Mouse (Mus musculus) heart, postnatal 0 days (tissue): ENCODE data around the gene Gm10142. TPM values are rescaled to one million over a fixed set of nuclear protein-coding genes. Genes with fewer than 3 reads are reported as not detected.
"Not testable (repeated sequence)": the region's sequence is repeated elsewhere in the genome, so short reads cannot be mapped to it uniquely, and the experiment has no call there.

ENCODE experiments used
- ATAC-seq: fragments of 200-750 bp; cut with Nextera tagmentation; 2 replicates; pipeline ENCODE4 v1.8.0; 2017; ENCODE audit warnings: low read depth, moderate number of reproducible peaks, moderate library complexity; ENCODE audit not compliant: insufficient read depth
- DNase-seq: peaks from one replicate; pipeline ENCODE4 v3.0.0-alpha.2; 2016; ENCODE audit warnings: low spot score
- H3K27ac ChIP-seq: fragments of 300-500 bp; sonication (generic); 2 replicates; pipeline ENCODE4 v1.5.1; 2014; ENCODE audit warnings: low read depth, mild to moderate bottlenecking
- H3K27me3 ChIP-seq: fragments of 300-500 bp; sonication (generic); 2 replicates; pipeline ENCODE4 v1.6.1; 2014; ENCODE audit warnings: low read length, mixed read lengths; ENCODE audit not compliant: control insufficient read depth, insufficient read depth
- H3K36me3 ChIP-seq: fragments of 300-500 bp; sonication (generic); replicated peaks from 2 replicates; pipeline ENCODE4 v1.6.1; 2014; ENCODE audit warnings: low read length, mixed read lengths; ENCODE audit not compliant: control insufficient read depth, insufficient read depth
- H3K4me1 ChIP-seq: fragments of 300-500 bp; sonication (generic); 2 replicates; pipeline ENCODE4 v1.6.1; 2014; ENCODE audit warnings: antibody characterized with exemption; ENCODE audit not compliant: control insufficient read depth, insufficient read depth
- H3K4me2 ChIP-seq: fragments of 300-500 bp; sonication (generic); 2 replicates; pipeline ENCODE4 v1.6.1; 2014; ENCODE audit warnings: low read depth, mild to moderate bottlenecking, low read length, moderate library complexity
- H3K4me3 ChIP-seq: fragments of 300-500 bp; sonication (generic); 2 replicates; pipeline ENCODE4 v1.5.1; 2014; ENCODE audit warnings: low read depth, low read length
- H3K9ac ChIP-seq: fragments of 300-500 bp; sonication (generic); replicated peaks from 2 replicates; pipeline ENCODE4 v1.6.1; 2014; ENCODE audit warnings: low read depth, low read length, mixed read lengths
- H3K9me3 ChIP-seq: fragments of 300-500 bp; sonication (generic); replicated peaks from 2 replicates; pipeline ENCODE4 v1.6.1; 2016; ENCODE audit warnings: low read length; ENCODE audit not compliant: control insufficient read depth
- CTCF ChIP-seq: IDR thresholded peaks from 2 replicates; pipeline ENCODE4 v1.5.1; 2016; ENCODE audit warnings: antibody characterized with exemption, control low read depth, low read depth
- EP300 ChIP-seq: IDR thresholded peaks from 2 replicates; pipeline ENCODE4 v1.6.1; 2016; ENCODE audit warnings: antibody characterized with exemption, low read depth
- WGBS: fragments of 180-500 bp; shearing (Covaris S2); extraction: QIAGEN DNeasy Blood & Tissue Kit; methylation state at CpG from one replicate; pipeline ENCODE4 v1.1.7; 2014; 5-methylcytosine and 5-hydroxymethylcytosine counted together
- polyA plus RNA-seq: library from polyadenylated mRNA; unstranded; fragments of >200 nt; fragmentation: Nextera tagmentation; extraction: Ambion mirVana; gene quantifications from 2 replicates; pipeline ENCODE4 v1.2.1, GENCODE M21; 2015
- total RNA-seq: library from RNA; depleted of rRNA; stranded (reverse); fragments of >200 nt; gene quantifications from 2 replicates; pipeline ENCODE4 v1.2.3, GENCODE M21; 2014; ENCODE audit warnings: low replicate concordance

Gene Gm10142
- total and polyA plus RNA-seq, 2 experiments from 2014 or later = not detected

DNA sequence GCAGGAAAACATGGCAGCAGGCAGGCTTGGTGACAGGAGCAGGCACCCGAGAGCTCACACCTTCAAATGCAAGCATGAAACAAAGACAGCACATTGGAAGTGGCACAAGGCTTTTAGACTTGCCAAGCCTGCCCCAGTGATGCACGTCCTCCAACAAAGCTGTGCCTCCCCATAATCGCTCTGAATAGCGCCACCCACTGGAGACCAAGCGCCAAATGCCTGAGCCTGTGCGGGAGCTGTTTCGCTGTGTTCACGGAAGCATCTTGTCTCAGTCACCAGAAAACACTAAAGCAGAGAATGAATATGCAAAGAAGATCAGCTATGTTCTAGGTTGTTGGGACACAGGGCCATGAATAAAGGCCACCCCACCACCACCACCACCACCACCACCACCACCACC is 9.2 kb downstream of the Gm10142 start:
- H3K4me1 ChIP-seq = no peaks in the 10 kb centered on the region
- no peak overlapping the region for H3K9ac ChIP-seq
- H3K27me3 ChIP-seq = no peaks in the 10 kb centered on the region
- H3K4me3 ChIP-seq = no peak overlapping the region
- H3K27ac ChIP-seq = no peak overlapping the region
- no peaks in the 10 kb centered on the region for H3K36me3 ChIP-seq
- ATAC-seq (no peak), DNase-seq (no peak)
- no peak overlapping the region for H3K4me2 ChIP-seq
- 65% methylated on average over 8 of the region's 8 CpGs for WGBS
- no peaks in the 10 kb centered on the region for H3K9me3 ChIP-seq
- TF ChIP-seq EP300 = no peak
- no peak for TF ChIP-seq CTCF

DNA sequence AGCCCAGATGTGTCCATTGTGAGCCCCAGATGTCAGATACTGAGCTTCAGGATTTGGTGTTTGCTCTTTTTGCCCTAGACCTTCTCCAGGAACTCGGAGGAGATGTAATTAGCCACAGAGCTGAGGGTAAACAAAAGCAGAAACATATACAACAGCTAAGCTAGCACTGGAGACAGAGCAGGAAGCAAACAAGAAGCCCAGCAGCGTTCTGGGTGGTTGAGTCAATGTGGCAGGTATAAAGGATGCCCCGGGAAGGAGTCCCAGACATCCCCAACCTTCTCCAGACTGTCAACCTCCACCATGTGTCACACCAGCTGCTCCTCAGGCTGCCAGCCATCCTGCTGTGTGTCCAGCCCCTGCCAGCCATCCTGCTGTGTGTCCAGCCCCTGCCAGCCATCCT is 10.6 kb downstream of the Gm10142 start, which contains the start of gene Gm10100:
Gene Gm10100, plus strand, starts transcription at position 301 of the 400 bp plus-strand sequence.
- Histone ChIP-seq H3K36me3 (no peaks in the 10 kb centered on the region), H3K27me3 (no peaks in the 10 kb centered on the region), H3K27ac (no peak within 1 kb of the TSS), H3K4me1 (no peaks in the 10 kb centered on the region), H3K9me3 (no peaks in the 10 kb centered on the region), H3K4me3 (no peak within 1 kb of the TSS), H3K4me2 (no peak within 1 kb of the TSS), H3K9ac (no peak within 1 kb of the TSS)
- TF ChIP-seq CTCF (no peak), EP300 (no peak)
- WGBS = 30% methylated on average over 3 of the region's 3 CpGs
- DNase-seq = no peak
- no peak for ATAC-seq

DNA sequence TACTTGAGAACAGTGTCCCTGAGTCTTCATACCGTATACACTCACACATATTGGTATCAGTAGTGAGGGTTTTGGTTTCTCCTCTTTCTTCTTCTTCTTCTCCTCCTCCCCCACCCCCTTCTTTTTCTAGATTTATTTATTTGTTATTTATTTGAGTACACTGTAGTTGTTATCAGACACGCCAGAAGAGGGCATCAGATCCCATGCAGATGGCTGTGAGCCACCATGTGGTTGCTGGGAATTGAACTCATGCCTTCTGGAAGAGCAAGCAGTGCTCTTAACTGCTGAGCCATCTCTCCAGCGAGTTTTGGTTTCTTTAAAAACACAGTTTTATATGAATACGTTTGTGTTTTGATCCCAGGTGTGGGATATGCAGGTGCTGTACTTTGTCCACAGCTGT is 12.7 kb downstream of the Gm10142 start:
- DNase-seq (no peak), ATAC-seq (no peak)
- no peaks in the 10 kb centered on the region for H3K4me1 ChIP-seq
- H3K9me3 ChIP-seq = no peaks in the 10 kb centered on the region
- H3K36me3 ChIP-seq = no peaks in the 10 kb centered on the region
- WGBS = 59% methylated on average over 4 of the region's 4 CpGs
- TF ChIP-seq EP300 = no peak
- no peak for TF ChIP-seq CTCF
- H3K27me3 ChIP-seq = no peaks in the 10 kb centered on the region
- no peak overlapping the region for H3K9ac ChIP-seq
- H3K4me3 ChIP-seq = no peak overlapping the region
- H3K4me2 ChIP-seq = no peak overlapping the region
- H3K27ac ChIP-seq = no peak overlapping the region

DNA sequence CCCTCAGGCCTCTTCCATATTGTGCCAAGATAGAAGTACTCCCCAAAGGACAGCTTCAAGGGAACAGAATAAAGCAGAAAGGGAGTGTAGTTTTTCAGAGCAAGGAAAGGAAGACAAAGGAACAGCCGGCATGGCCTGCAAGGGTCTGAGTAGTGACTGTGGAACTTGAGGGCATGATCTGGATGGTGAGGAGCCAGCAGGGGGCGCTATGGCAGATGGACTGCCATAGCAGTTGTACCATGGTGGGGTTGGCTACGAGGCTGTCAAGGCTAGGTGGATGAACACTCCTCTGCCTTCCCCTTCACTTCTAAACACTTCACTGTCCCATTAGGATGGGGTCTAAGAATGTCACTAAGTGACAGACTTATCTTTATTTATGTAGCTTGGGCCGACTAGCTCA is 13.6 kb downstream of the Gm10142 start:
- DNase-seq = no peak
- Histone ChIP-seq H3K4me2 (no peak overlapping the region), H3K4me1 (no peaks in the 10 kb centered on the region), H3K36me3 (no peaks in the 10 kb centered on the region), H3K9me3 (no peaks in the 10 kb centered on the region), H3K4me3 (no peak overlapping the region), H3K9ac (no peak overlapping the region), H3K27ac (no peak overlapping the region), H3K27me3 (no peaks in the 10 kb centered on the region)
- no peak for ATAC-seq
- 49% methylated on average over 4 of the region's 4 CpGs for WGBS
- no peak; the same call in 1 of the 2 replicates for TF ChIP-seq CTCF
- TF ChIP-seq EP300 = no peak

DNA sequence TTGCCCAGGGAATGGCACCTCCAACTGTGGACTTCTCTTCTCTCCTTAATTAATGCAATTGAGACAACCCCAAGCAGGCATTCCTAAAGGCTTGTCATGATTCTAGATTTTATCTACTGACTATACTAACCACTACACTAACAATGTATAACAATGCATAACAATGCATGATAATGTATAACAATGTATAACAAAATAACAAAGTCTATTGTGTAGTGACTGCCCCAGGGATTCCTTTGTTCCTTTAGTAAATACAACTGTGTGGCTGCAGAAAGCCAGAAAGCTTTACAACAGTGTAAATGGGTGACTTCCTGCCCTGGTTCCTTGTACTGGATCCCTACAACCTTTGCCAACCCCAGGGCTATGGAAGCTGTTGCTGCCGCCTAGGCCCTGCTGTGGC is 20.3 kb downstream of the Gm10142 start:
- H3K4me1 ChIP-seq = no peaks in the 10 kb centered on the region

DNA sequence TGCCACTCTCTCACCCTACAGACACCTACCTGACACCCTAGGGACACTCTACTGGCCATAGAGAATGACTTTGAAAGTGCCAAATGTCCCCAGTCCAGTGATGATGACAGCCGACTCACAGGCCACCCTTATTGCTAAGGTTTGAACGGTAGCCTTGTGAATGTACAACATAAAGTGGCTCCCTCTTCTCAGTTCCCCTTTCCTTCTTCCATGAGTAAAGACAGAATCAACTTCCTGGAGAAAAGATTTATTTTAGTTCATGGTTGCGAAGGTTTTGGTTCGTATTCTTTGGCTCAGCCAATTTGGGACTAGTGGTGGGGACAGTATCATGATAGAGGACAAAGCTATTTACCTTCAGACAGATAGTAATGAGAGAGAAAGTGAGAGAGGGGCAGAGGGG is 23.3 kb downstream of the Gm10142 start:
- H3K27me3 ChIP-seq = no peaks in the 10 kb centered on the region
- no peak for DNase-seq
- 76% methylated on average over 4 of the region's 4 CpGs for WGBS
- no peak overlapping the region for H3K27ac ChIP-seq
- no peaks in the 10 kb centered on the region; the same call in 1 of the 2 replicates for H3K9me3 ChIP-seq
- H3K9ac ChIP-seq = no peak overlapping the region
- TF ChIP-seq CTCF (no peak), EP300 (no peak)
- no peaks in the 10 kb centered on the region for H3K36me3 ChIP-seq
- H3K4me2 ChIP-seq = no peak overlapping the region
- no peak overlapping the region for H3K4me3 ChIP-seq
- no peak for ATAC-seq
- H3K4me1 ChIP-seq = no peaks in the 10 kb centered on the region

More for the DNA sequence above, 20.3 kb downstream of the Gm10142 start:
- H3K36me3 ChIP-seq = no peaks in the 10 kb centered on the region
- no peak for TF ChIP-seq EP300
- TF ChIP-seq CTCF = no peak
- no peaks in the 10 kb centered on the region for H3K27me3 ChIP-seq
- no peak overlapping the region for H3K4me2 ChIP-seq
- no peak overlapping the region for H3K9ac ChIP-seq
- no peak overlapping the region for H3K4me3 ChIP-seq
- no peaks in the 10 kb centered on the region; the same call in 1 of the 2 replicates for H3K9me3 ChIP-seq
- no peak overlapping the region for H3K27ac ChIP-seq
- ATAC-seq = no peak
- no peak for DNase-seq
- WGBS = 86% methylated on average over 1 of the region's 1 CpGs

DNA sequence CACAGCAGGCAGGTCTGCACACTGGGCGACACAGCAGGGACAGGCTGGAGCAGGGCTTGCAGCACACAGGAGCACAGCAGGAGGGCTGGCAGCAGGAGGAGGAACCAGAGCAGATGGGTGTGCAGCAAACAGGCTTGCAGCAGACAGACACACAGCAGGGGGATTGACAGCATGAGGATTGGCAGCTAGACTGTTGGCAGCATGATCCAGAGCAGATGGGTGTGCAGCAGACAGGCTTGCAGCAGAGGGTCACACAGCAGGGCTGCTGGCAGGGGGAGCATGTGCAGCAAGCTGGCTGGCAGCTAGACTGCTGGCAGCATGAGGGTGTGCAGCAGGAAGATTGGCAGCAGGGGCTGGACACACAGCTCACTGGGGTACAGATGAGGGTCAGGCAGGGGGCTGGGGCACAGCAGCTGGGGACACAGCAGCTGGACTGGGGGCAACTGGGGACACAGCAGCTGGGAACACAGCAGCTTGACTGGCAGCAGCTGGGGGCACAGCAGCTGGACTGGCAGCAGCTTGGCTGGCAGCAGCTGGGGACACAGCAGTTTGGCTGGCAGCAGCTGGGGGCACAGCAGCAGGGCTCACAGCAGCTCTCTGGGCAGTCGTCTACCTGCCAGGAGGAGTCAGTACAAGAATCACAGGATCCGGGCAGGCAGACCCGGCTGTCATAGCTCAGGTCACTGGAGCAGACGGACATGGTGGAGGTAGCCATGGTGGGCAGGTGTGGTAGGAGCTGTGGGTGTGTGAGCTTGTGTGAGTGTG is 26.5 kb downstream of the Gm10142 start, which contains the start of gene Gm18596:
Gene Gm18596, minus strand, starts transcription at position 715 of the 765 bp plus-strand sequence.
- not testable (repeated sequence) for H3K27ac ChIP-seq, DNase-seq, ATAC-seq, H3K4me1 ChIP-seq, H3K9ac ChIP-seq, H3K36me3 ChIP-seq, H3K9me3 ChIP-seq, H3K27me3 ChIP-seq, H3K4me2 ChIP-seq, H3K4me3 ChIP-seq
- 53% methylated on average over 4 of the region's 5 CpGs for WGBS

DNA sequence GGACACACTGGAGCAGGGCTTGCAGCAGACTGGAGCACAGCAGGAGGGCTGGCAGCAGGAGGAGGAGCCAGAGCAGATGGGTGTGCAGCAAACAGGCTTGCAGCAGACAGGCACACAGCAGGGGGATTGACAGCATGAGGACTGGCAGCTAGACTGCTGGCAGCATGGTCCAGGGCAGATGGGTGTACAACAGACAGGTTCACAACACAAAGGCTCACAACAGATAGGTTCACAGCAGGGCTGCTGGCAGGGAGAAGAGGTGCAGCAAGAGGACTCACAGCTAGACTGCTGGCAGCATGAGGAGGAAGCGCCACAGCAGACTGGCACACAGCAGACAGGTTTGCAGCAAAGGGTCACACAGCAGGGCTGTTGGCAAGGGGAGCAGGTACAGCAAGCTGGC is 35.1 kb downstream of the Gm10142 start:
- H3K9ac ChIP-seq, H3K27me3 ChIP-seq, H3K4me1 ChIP-seq, H3K9me3 ChIP-seq, H3K4me3 ChIP-seq, ATAC-seq, H3K27ac ChIP-seq, DNase-seq, H3K36me3 ChIP-seq, H3K4me2 ChIP-seq: not testable (repeated sequence)
- 53% methylated on average over 1 of the region's 1 CpGs for WGBS
